Mouse (Mus musculus): Measurements from ENCODE around the gene A930002H24Rik. TPM values are rescaled to one million over a fixed set of nuclear protein-coding genes. Genes with fewer than 3 reads are reported as not detected.
A peak's percentile ranks its signal among the peaks of the same experiment; 100 is the strongest.

Gene A930002H24Rik
- total and polyA plus RNA-seq, 3 experiments = not detected

GRCm38 (mm10) chr17:63878889-63879288 is 15.3 kb upstream of the A930002H24Rik start:
- no peak overlapping the region for H3K4me2 ChIP-seq (ENCODE audit: insufficient read depth, low read depth, poor library complexity, severe bottlenecking)

GRCm38 (mm10) chr17:63871773-63872172 is 8.2 kb upstream of the A930002H24Rik start:
- Histone ChIP-seq H3K27me3 (replicated peaks) (no peaks in the 10 kb centered on the region), H3K79me2 (replicated peaks; ENCODE audit: control insufficient read depth, extremely low read depth, insufficient read depth, poor library complexity, severe bottlenecking) (no peaks in the 10 kb centered on the region; the same call in 1 of the 2 replicates), H3K9me3 (replicated peaks; ENCODE audit: low read length) (peaks cover 10% of the 10 kb centered on the region), H3K4me2 (ENCODE audit: insufficient read depth, low read depth, poor library complexity, severe bottlenecking) (peak overlapping the region; percentile 71; the same call in 1 of the 2 replicates), H3K36me3 (replicated peaks in 1 of 2; ENCODE audit: control insufficient read depth in 1 of 2, insufficient read depth in 1 of 2, low read length in 1 of 2) (no peaks in the 10 kb centered on the region), H3K4me3 (replicated peaks in 1 of 3; ENCODE audit: low read depth in 2 of 3, low read length in 2 of 3, poor library complexity in 1 of 3) (no peak overlapping the region), H3K9ac (ENCODE audit: insufficient read depth, low read depth) (no peak overlapping the region), H3K4me1 (ENCODE audit: control insufficient read depth in 1 of 2, insufficient read depth in 2 of 2) (peaks cover 8 to 42% of the 10 kb centered on the region in 2 experiments), H3K27ac (ENCODE audit: insufficient read depth, low read depth) (0 out of 2 replicates have a peak overlapping the region, but pooled peaks have one; percentile 49)
- dilution Hi-C loops (cut with MboI; ENCODE audit: extremely low pct_ligation_motif_present, extremely low pct_unique_long_range_greater_than_20kb, low sequenced_read_pairs) = no loop called here
- peak; percentile 73 for DNase-seq (ENCODE audit: extremely low read depth)
- in situ Hi-C loops (cut with MboI; ENCODE audit: low pct_ligation_motif_present, low pct_unique_long_range_greater_than_20kb, low sequenced_read_pairs) = no loop called here
- TF ChIP-seq ELF1 (IDR thresholded peaks at IDR 0.05; ENCODE audit: low read depth, low read length) (peak; percentile 28; the same call in 1 of the 2 replicates), ZNF384 (IDR thresholded peaks at IDR 0.05; ENCODE audit: low read depth, low read length) (no peak), POLR2A (IDR thresholded peaks at IDR 0.05; ENCODE audit: low read depth, low read length) (no peak), SMC3 (IDR thresholded peaks at IDR 0.05; ENCODE audit: low read depth, low read length) (no peak), NRF1 (IDR thresholded peaks at IDR 0.05; ENCODE audit: low read depth, low read length) (no peak), CHD1 (IDR thresholded peaks at IDR 0.05; ENCODE audit: low read depth, low read length) (no peak), JUN (IDR thresholded peaks at IDR 0.05; ENCODE audit: insufficient read depth, low read depth, low read length) (no peak), KAT2A (IDR thresholded peaks at IDR 0.05; ENCODE audit: insufficient replicate concordance, low read length) (no peak), TCF12 (IDR thresholded peaks at IDR 0.05; ENCODE audit: low read depth, low read length) (no peak; the same call in 1 of the 2 replicates), IRF4 (IDR thresholded peaks at IDR 0.05; ENCODE audit: low read depth, low read length) (peak; percentile 87), ZMIZ1 (IDR thresholded peaks at IDR 0.05; ENCODE audit: low read depth, low read length) (no peak), JUND (conservative IDR thresholded peaks at IDR 0.05; ENCODE audit: low read depth, low read length) (0 out of 2 replicates have a peak, but pooled peaks have one; percentile 20), HCFC1 (IDR thresholded peaks at IDR 0.05; ENCODE audit: low read depth, low read length) (no peak), TBP (conservative IDR thresholded peaks at IDR 0.05; ENCODE audit: low read depth, low read length) (no peak), MAX (IDR thresholded peaks at IDR 0.05; ENCODE audit: low read length) (no peak), RAD21 (IDR thresholded peaks at IDR 0.05; ENCODE audit: low read depth, low read length) (no peak; the same call in 1 of the 2 replicates), UBTF (IDR thresholded peaks at IDR 0.05; ENCODE audit: low read depth, low read length) (no peak), ETS1 (conservative IDR thresholded peaks at IDR 0.05; ENCODE audit: low read depth, low read length) (peak; percentile 64), EP300 (IDR thresholded peaks at IDR 0.05; ENCODE audit: low read length) (peak; percentile 82), MEF2A (IDR thresholded peaks at IDR 0.05; ENCODE audit: borderline replicate concordance, low read depth, low read length) (peak; percentile 79; the same call in 1 of the 2 replicates), MXI1 (IDR thresholded peaks at IDR 0.05; ENCODE audit: low read depth, low read length) (no peak), PAX5 (IDR thresholded peaks at IDR 0.05; ENCODE audit: low read length) (no peak), SIN3A (IDR thresholded peaks at IDR 0.05; ENCODE audit: low read length) (no peak), GABPA (IDR thresholded peaks at IDR 0.05; ENCODE audit: insufficient replicate concordance, low read depth, low read length) (no peak), CTCF (conservative IDR thresholded peaks at IDR 0.05 in 1 of 2, IDR thresholded peaks at IDR 0.05 in 1 of 2; ENCODE audit: low read depth in 2 of 2, low read length in 2 of 2) (no peak), USF1 (IDR thresholded peaks at IDR 0.05; ENCODE audit: low read depth, low read length) (no peak), POLR2AphosphoS2 (IDR thresholded peaks at IDR 0.05; ENCODE audit: low read depth, low read length) (no peak), MAFK (IDR thresholded peaks at IDR 0.05; ENCODE audit: insufficient replicate concordance, low read length) (peak; percentile 64; the same call in 1 of the 2 replicates), ZKSCAN1 (IDR thresholded peaks at IDR 0.05; ENCODE audit: borderline replicate concordance, low read depth, low read length) (no peak)

More at GRCm38 (mm10) chr17:63878889-63879288, 15.3 kb upstream of the A930002H24Rik start:
- TF ChIP-seq ETS1 (conservative IDR thresholded peaks at IDR 0.05; ENCODE audit: low read depth, low read length) (no peak), MXI1 (IDR thresholded peaks at IDR 0.05; ENCODE audit: low read depth, low read length) (no peak), USF2 (conservative IDR thresholded peaks at IDR 0.05; ENCODE audit: low read depth, low read length) (no peak), SIN3A (IDR thresholded peaks at IDR 0.05; ENCODE audit: low read length) (no peak), ZKSCAN1 (IDR thresholded peaks at IDR 0.05; ENCODE audit: borderline replicate concordance, low read depth, low read length) (no peak), CHD1 (IDR thresholded peaks at IDR 0.05; ENCODE audit: low read depth, low read length) (no peak), TCF12 (IDR thresholded peaks at IDR 0.05; ENCODE audit: low read depth, low read length) (no peak), MEF2A (IDR thresholded peaks at IDR 0.05; ENCODE audit: borderline replicate concordance, low read depth, low read length) (no peak), GABPA (IDR thresholded peaks at IDR 0.05; ENCODE audit: insufficient replicate concordance, low read depth, low read length) (no peak), MAFK (IDR thresholded peaks at IDR 0.05; ENCODE audit: insufficient replicate concordance, low read length) (no peak), RCOR1 (conservative IDR thresholded peaks at IDR 0.05; ENCODE audit: low read depth, low read length) (no peak), BHLHE40 (IDR thresholded peaks at IDR 0.05; ENCODE audit: low read depth, low read length) (no peak)
- H3K79me2 ChIP-seq (replicated peaks; ENCODE audit: control insufficient read depth, extremely low read depth, insufficient read depth, poor library complexity, severe bottlenecking) = no peaks in the 10 kb centered on the region
- no peaks in the 10 kb centered on the region for H3K9me3 ChIP-seq (replicated peaks; ENCODE audit: low read length)
- H3K4me3 ChIP-seq (replicated peaks in 1 of 3; ENCODE audit: low read depth in 2 of 3, low read length in 2 of 3, poor library complexity in 1 of 3) = no peak overlapping the region
- no peak overlapping the region for H3K9ac ChIP-seq (ENCODE audit: insufficient read depth, low read depth)
- H3K27ac ChIP-seq (ENCODE audit: insufficient read depth, low read depth) = no peak overlapping the region
- H3K36me3 ChIP-seq (replicated peaks in 1 of 2; ENCODE audit: control insufficient read depth in 1 of 2, insufficient read depth in 1 of 2, low read length in 1 of 2) = no peaks in the 10 kb centered on the region
- peaks cover 2 to 18% of the 10 kb centered on the region in 2 experiments; a peak in 1 of 4 replicates for H3K4me1 ChIP-seq (ENCODE audit: control insufficient read depth in 1 of 2, insufficient read depth in 2 of 2)
- dilution Hi-C loops (cut with MboI; ENCODE audit: extremely low pct_ligation_motif_present, extremely low pct_unique_long_range_greater_than_20kb, low sequenced_read_pairs) = no loop called here
- no peaks in the 10 kb centered on the region for H3K27me3 ChIP-seq (replicated peaks)
- DNase-seq (ENCODE audit: extremely low read depth) = no peak
- in situ Hi-C loops (cut with MboI; ENCODE audit: low pct_ligation_motif_present, low pct_unique_long_range_greater_than_20kb, low sequenced_read_pairs) = no loop called here

All from CH12.LX (cell line).